Mouse (Mus musculus) spleen, adult 18-20 months (tissue): ENCODE measurements at regions not wholly inside any gene's neighbourhood (a gene's known extent, or its start where the extent isn't known, plus 50 kb on each side); places are given as distances from the start of the nearest gene placed in this dataset.
A peak's percentile ranks its signal among the peaks of the same experiment; 100 is the strongest.

ENCODE experiments used
- DNase-seq, 2 experiments: peaks; one replicate each; pipeline ENCODE4 v3.0.0; 2022; ENCODE audit warnings: mixed read lengths in 2 of 2

GRCm38 (mm10) chr14:105402556-105402955, 144.2 kb downstream of the Ndfip2 start:
- no peak for DNase-seq

GRCm38 (mm10) chr14:105397467-105397866, 139.1 kb downstream of the Ndfip2 start:
- DNase-seq, result peak in 1 of 2 experiments; percentile 36

GRCm38 (mm10) chr14:105392079-105392813, 133.9 kb downstream of the Ndfip2 start:
- no peak for DNase-seq

- DNase-seq, result no peak
Measured at GRCm38 (mm10) chr14:105391430-105391829, 133.1 kb downstream of the Ndfip2 start.

GRCm38 (mm10) chr14:105385119-105385518, 126.7 kb downstream of the Ndfip2 start:
- DNase-seq, result no peak

DNA sequence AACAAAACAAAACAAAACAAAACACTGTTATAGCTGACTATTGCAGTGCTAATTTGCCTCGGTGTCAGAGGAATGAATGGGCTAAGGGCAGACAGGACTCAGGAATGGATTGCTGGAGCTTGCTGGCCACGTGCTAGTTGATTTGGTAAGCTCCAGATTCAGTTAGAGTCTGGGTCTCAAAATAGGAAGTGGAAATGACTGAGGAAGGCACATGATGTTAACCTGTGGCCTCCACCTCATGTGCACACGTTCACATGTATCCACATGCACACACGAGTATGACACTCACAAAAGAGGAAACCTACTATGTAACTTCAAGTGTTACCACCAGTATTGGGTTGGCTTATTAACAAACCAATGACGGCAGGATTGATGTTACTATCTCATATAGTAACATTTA, 125.0 kb downstream of the Ndfip2 start:
- no peak for DNase-seq

DNA sequence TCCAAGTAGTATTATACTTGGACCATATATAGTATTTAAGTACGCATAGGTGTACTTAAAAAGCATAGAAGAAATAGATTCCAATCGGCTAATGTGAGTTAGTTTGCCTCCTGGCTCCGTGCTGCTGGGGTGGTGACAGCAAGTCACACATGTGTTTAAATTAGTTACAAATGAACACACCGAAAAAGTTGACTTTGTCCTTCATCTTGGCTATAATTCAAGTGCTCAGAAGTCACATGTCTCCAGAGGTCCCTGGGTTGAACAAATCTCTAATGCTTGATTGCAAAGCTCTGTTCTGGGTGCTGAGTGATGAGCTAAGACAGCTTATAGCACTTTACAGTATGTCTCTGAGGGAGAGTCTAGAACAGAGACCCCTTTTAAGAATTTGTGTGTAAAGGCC, 121.7 kb downstream of the Ndfip2 start:
- no peak for DNase-seq

DNA sequence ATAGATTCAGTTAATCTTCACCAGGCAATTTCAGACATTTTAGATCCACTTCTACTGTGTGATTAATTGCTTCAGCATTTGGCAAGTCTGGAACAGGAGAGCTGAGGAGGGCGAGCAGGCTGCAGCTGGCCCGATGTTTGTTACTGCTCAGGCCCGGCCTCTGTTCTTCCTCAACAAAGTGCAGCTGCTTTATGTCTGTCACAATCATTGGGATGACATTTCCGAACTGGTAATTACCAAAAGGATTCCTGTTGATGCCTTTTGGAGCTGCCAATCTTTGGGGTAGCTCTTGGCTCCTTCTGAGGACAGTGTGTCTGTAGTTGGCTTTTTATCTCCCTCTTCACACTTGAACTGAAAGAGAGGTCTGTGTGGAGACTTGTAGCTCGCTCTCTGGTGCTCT, 119.4 kb downstream of the Ndfip2 start:
- no peak for DNase-seq

DNA sequence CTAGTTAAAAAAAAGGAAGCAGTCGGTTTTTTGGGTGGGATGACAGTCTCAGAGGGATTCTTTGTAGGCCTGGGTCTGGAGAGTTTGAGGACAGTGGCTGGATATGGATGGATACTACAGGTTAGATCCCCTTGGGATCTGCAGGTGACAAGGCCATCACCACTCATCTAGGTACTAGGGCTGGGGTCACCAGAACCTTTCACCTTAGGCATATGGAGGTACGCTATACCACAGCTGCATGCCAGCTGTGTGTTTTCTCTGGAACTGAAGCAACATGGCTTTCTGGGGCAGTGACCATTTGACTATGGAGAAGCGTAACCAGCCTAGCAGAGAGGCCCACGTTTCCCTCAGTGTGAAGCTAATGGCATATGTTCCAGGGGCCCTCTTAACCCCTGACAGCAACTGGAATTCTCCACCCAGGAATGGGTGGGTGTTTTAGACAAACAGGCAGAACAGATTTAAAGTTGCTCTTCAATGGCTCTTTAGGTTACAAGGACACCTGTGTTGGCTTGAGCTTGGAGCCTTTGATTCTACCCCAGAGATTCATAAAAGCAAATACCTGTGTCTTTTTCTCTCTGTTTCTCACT, 118.8 kb downstream of the Ndfip2 start:
- no peak for DNase-seq

- DNase-seq, result no peak
Measured at GRCm38 (mm10) chr14:105369637-105370435, 111.5 kb downstream of the Ndfip2 start.

DNA sequence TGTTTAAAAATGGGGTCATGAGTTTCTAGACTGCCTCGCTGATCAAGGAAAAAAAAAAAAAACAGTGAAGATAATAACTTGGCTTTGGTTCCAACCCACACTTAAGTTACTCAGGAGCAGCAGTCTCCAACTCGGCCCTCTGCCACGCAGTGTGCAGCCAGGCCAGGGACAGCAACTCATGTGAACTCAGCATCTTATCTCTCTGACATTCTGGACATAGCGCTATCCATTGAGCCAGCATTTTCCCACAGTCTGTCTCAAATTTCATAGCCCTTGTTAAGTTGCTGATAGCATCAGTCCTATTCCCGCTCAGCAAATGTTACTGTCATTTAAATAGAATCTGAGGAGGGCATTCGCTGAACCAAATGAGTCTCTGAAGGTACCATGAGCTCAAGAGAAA, 102.2 kb downstream of the Ndfip2 start:
- no peak for DNase-seq

- DNase-seq, result no peak
Measured at GRCm38 (mm10) chr14:105359829-105360228, 101.5 kb downstream of the Ndfip2 start.
